Mouse (Mus musculus) left cerebral cortex, adult 11 months (tissue): ENCODE results near the gene Cars.
"Not testable (repeated sequence)": the region's sequence is repeated elsewhere in the genome, so short reads cannot be mapped to it uniquely, and the experiment has no call there.

Source experiments
- DNase-seq: peaks from one replicate; pipeline ENCODE4 v3.0.0; 2022; ENCODE audit warnings: low spot score

Cars gene

DNA sequence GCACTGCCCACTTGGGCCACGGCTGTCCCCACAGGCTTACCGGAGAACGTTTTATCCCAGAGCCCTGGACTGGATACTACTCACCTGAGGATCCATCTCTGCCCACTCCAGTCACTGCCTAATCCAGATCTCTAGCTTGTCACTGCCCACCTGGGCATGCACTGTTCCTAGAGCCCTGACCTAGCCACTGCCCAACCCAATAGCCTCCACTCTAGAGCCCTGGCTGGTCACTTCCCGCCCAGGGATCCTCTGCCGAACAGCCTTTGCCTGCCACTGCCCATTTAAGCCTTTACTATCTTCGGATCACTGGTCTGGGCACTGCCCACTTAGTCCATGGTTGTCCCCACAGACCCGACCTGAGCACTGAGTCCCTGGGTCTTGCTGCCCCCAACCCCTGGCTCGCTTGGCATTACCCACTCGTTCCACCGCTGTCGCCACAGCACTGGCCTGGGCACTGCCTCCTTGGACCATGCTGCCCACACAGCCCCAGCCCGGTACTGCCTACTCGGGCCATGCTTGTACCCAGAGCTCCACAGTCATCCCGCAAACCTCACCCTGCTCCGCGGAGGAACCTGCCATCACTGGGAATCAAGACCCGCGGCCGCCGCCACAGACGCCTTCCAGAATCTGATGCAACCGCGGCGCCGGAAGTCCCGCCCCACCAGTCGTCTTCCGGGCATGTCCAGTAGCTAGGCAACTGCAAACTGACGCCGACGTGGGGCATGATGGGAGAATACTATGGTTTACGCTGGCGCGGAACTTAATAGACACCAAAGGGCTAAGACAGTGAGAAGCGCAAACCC is at the start of gene Cars:
TSS of gene Cars (minus strand) at position 663 of the 803 bp plus-strand sequence.
- peak; percentile 87 for DNase-seq

DNA sequence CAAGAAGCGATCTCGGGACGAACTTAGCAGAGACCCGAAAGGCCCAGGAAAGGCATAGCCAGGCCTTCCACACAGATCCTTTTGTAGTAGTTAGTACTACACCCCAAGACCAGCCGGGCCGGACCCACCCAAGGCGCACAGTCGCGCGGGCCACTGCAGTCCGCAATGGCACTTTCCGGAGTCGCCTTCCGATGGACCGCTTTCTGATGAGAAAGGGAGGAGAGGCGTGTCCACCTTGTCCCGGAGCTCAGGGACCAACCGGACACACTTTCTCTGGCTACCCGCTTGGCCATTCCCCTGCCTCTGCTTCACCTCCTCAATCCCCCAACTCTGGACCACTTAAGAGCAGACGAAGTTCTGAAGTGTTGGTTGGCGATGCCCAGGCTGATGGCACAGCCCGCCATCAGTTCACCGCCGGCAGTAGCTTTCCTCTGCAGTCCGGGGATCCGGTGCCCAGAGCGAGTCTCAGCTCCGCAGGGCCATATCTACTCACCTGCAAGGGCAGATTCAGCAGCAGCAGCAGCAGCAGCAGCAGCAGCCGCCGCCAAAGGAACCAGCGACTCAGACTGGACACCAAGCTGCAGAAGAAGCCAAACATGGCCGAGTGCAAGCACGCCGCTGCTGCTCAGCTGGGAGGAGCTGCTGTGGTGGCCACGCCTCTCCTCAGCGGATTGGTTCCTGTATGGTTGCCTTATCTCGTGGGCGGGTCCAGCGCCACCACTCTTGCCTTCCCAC is 49.3 kb upstream of the Cars start, which contains the start of gene Tnfrsf22:
TSS of gene Tnfrsf22 (minus strand) at position 628 of the 735 bp plus-strand sequence.
- DNase-seq: peak; percentile 50

DNA sequence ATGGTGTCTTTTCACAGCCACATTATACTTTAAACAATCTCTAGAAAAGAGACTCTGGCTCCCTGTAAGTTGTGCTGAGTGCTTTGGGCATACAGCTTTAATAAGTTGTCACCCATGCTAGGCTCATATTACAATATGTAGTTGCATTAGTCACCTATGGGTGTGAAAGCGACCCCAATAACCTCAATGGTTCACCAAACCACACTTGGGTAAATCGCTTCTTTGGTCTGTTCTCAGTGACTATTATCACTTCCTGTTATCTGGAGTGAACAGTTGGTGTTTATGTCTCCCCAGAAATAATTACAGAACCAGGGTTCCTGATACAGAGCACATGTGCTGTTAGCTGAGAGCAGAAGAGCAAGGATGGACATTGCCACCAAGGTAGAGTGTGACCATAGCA is 44.1 kb upstream of the Cars start:
- DNase-seq: not testable (repeated sequence)

DNA sequence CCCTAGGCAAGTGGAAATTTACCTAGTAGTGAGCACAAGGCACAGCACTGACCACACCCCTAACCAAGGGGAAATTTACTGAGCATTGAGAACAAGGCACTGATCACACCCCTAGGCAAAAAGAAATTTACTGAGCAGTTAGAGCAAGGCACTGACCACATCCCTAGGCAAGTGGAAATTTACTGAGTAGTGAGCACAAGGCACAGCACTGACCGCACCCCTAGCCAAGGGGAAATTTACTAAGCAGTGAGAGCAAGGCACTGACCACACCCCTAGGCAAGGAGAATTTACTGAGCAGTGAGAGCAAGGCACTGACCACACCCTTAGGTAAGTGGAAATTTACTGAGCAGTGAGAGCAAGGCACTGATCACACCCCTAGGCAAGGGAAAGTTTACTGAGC is 36.8 kb upstream of the Cars start:
- DNase-seq: no peak

DNA sequence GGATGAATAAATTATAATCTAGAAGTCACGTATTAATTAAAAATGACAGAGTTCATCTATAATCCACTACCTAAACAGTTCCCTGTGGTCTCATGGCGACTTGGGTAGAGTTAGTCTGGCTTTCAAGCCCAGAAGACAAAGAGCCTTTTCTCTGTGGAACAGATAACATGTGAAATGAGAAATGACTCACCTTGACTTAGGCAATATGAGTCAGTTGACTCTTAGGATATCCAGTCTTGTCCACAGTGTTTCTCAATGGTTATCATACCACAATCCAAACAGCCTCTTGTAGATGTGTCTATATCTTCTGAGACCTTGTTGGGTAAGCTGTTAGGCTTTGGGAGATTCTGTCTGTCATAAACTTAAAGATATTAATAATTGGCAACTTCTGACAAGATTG is 31.6 kb upstream of the Cars start:
- no peak for DNase-seq

DNA sequence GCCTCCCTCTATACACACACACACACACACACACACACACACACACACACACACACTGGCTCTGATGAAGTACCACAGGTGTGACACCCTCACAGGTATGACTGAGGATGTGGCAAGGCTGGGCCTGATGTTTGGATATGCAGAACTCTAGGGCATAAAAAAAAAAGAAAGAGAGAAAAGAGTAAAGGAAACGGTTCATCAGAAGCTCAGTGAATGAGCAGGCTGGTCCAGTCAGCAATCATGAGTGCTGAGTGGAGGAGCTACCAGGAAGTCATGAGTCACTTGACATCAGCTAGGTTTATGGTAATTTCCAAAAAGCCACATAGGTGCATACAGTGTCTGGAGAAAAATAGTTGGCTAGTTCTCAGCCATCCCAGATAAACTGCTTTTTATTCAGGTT is 29.6 kb upstream of the Cars start:
- DNase-seq: no peak

DNA sequence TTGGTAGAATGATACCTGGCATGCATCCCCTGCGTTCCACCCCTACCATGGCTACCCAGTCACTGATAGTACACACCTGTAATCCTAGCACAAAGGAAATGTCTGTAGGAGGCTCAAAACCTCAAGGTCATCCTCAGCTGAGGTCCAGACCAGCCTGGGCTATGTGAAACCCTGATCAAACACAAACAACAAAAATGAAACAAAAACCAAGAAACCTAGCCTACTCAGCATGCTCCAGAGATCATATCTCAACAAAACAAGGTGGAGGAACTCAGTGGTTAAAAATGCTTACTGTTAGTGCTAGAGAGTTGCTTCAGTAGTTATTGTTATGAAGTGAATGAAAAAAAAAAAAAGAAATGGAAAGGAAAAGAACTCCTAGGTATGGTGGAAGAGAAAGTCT is 28.6 kb upstream of the Cars start, which contains the start of gene Tnfrsf26:
TSS of gene Tnfrsf26 (minus strand) at position 183 of the 400 bp plus-strand sequence.
- DNase-seq: no peak

DNA sequence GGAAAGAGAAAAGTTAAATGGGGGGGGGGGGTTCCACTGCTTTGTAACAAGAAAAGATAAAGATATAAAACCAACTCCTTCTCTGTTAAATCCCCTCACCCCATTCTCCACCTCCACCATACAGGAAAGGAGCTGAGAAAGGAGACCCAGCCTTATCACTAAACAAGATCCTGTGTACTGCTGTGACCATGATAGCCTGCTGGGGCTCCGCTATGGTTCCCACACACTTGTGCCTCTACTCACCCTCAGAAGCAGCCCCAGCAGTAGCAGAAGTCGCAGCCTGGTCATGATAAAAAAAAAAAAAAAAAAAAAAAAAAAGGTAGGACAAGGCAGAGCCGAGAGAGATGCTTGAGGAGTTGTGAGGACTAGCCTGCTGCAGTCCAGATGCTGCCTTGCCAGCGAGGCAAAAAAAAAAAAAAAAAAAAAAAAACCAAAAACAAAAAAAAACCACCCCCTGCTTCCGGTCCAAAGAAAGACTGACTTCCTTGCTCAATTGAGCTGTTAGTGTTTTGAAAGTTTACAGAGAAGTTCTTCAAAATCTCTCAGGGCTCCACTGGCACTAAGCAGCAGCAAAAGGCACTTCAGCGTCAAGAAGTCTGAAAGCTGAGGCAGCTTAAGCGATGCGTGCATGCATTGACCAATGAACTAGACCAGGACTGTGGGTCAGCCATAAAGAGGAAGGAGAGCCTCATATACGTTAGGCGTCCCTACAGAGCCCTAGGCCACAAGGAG is 27.8 kb upstream of the Cars start:
- no peak for DNase-seq

DNA sequence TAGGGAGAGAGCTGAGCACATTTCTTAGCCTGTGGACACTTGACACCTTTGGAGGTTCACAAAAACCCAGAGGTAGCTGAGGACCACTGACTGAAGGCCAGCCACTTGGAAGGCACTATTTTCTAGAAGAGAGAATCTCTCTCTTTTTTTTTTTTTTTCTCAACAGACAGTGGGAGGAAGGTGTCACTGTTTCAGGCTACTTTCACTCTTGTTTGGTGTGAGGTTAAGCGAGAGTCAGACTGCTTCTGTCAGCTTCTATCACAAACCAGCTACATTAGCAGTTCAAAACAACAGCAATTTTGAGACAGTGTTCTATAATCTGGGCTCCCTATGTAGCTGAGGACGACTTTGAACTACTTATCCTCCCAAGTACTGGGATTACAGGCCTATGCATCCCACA is 26.3 kb upstream of the Cars start:
- no peak for DNase-seq

DNA sequence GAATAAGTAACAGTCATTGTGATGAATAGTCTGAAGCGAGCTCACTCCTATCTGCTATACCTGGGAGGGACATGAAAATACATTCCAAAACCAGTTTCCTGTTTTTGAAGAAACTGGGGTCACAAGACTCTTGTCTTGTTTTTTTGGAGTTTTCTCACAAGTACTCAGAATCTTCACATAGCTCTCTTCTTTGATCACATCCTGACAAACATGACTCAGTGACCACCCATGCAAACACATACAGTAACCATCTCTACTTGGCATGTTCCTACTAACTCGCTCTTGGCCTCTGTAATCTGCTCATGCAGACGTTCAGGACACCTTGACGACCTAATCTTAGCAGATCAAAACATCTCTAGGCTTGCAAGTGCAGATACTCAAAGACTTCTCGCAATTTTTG is 25.3 kb upstream of the Cars start:
- no peak for DNase-seq

DNA sequence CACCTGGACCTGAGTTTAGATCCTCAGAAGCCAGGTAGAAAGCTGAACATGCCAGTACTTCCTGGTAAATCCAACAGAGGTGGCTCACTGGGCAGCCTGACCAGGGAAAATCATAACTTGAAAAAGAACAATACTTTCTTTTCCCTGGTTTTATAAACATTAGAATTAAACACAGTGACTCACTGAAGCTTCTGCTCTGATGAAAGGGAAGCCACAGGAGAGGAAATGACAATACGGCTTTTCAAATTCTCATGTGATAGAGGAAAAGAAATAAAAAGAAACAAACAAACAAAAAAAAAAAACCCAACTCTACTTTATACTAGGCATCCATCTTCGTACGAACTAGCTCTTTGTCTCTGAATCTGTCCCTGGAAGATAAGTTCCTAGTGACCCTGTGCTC is 24.7 kb upstream of the Cars start:
- no peak for DNase-seq

DNA sequence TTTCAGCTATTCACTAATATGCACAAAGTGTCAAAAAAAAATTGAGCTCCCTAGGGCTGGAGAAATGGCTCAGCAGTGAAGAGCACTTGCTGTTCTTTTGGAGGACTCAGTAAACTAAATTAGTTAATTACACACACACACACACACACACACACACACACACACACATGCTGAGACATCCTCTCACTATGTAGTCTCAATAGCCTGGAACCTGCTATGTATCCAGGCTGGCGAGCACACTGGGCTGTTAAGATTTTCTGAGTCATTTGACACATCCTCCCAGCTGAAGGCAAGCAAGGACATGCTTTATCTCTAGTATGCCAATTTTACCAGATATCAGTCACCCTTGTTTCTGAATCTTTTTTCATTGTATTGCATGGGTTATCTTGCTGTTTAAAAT is 21.1 kb upstream of the Cars start:
- no peak for DNase-seq

DNA sequence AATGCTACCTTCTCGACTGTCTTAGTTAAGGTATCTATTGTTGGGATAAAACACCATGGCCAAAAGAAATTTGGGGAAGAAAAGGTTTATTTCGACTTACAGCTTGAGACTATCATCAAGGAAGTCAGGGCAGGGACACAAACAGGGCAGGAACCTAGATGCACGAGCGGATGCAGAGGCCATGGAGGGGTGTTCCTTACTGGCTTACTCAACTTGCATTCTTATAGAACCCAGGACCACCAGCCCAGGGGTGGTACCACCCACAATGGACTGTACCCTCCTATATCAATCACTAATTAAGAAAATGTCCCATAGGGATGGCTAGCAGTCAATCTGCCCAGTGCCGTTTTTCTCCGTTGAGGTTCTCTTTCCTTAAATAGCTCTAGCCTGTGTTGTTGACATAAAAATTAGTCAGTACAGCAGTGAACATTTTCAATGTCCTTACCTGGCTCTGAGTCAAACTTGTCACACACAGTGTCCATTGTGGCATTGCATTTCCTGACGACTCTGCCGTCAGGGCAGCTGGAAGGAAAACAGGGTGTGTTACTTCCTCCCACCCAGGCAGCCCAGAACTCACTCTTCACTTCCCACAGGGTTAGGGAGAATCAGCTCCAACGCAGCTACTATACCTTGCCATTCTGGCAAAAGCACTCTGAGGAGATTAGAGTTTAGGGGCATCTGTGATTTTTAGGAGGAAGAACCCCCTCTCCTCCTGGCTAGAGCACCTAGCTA is 14.7 kb upstream of the Cars start:
- DNase-seq: no peak

DNA sequence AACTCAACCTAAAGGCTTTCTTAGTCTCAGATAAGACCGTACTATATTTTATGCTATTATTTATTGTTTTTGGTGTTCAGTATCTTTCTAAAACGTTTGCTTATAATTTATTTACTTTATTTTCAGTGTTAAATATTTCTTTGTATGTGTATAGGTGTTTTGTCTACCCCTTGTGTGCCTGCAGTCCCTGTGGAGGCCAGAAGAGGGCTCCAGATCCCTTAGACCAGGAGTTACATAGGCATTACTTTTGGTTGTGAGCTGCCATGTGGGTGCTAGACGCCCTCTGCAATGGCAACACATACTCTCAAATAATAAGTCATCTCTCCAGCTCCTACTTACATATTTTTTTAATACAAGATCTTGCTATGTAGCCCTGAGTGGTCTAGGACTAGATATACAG is 12.3 kb upstream of the Cars start:
- no peak for DNase-seq

DNA sequence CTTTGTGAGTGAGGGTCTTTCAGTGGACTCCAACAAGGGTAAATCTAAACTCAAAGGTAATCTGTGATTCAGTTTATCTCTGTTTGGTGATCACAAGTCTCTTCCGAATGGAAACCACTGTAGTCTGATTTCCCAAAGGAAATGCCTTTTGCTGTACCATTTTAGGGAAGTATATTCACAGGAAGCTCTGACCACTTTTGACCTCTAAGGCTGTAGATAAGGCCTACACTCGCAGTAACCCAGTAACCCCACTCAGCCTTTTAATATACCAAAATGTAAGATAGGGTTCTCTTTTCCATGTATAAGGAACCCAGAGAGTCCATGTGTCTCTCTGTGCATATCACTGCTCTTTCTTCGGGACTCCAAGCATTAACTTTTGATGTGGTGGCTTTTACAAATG is 5.4 kb upstream of the Cars start:
- no peak for DNase-seq

DNA sequence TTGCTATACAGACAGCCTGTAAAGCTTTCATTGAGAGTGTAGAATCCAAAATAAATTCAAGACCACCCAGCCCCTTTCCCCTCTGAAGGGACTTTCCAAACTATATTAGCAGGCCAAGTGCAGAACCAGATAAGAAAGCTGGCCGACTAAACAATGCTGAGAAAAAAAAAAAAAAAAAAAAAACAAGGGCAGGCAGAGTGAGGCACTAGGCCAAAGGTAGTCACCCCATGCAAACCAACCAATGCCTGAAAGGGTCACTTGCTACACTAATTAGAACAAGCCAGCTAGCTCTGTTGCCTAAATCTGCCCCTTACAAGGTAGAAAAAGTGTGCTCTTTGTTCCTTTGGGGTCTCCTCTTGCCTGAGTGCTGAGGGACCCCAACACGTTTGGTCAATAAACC is 5.0 kb upstream of the Cars start:
- DNase-seq: no peak

DNA sequence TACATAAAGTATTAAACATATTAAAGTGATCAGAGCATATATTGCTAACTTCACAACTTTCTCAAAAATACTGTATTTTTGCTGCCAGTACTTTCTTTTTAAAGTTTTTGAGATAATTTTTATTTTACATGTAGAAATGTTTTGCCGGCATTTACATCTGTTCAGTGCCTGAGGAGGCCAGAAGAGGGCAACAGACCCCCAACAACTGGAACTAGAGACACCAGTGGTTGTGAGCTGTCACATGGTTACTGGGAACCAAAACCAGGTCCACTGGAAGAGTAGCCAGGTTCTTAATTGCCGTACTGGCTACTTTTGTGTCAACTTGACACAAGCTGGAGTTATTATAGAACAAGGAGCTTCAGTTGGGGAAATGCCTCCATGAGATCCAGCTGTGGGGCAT is 1.8 kb upstream of the Cars start:
- no peak for DNase-seq

DNA sequence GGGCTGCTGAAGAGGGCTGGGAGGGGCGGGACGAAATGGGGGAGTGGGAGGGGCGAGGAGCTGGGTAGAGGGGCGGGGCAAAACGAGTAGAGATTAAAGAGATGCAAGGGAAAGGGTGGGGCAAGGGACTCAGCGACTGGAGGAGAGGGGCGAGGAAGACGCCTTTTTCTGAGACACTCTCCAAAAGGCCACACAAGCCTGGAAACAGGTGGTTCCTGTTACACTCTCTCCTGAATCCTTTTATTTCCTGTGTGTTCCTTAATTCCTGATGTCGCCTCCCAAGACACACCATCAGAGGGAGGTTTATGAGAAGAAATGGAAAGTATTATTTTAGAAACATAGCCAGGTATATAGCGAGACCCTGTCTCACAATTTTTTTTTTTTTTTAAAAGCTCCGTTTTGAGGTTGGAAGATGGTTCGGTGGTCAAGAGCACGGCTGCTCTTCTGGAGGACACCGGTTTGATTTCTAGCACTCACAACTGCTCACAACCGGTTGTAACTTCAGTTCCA is 396 bp upstream of the Cars start:
- DNase-seq: no peak

DNA sequence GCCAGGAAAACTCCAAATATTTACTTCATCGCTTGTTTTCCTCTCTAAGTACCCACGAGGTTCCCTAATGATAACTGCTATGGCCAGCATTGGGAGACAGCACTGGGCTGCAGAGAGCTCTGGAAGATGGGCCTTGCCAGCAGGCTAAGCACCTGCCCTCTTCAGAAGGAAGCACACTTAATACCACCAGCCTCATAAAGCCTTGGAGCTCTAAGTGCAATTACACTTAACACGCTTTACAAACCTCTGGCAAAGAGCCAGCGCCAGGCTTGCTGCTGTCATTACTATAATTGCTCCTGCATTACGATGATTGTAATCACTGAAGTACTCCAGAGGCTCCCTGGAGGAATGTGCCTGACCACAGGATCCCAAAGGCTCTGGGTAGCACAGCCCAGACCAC is 5.0 kb downstream of the Cars start:
- no peak for DNase-seq

DNA sequence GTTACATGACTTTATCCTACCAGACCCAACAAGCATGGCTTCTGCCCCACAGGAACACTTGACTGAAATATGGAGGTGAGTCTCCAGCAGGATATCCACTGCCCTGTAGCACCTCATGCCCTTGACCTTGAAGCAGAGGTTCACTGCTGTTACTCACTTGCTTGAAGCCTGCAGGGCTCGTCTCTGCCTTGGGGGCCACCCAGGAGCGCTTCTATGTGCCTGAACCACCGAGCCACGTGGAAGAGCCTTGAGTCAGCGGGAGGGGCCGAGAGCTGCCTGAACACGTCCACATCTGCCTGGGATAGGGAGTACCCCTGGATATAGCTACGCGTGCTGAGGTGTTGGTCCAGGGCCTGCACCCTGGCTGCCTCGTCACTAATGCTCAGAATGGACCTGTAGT is 7.6 kb downstream of the Cars start:
- DNase-seq: no peak

DNA sequence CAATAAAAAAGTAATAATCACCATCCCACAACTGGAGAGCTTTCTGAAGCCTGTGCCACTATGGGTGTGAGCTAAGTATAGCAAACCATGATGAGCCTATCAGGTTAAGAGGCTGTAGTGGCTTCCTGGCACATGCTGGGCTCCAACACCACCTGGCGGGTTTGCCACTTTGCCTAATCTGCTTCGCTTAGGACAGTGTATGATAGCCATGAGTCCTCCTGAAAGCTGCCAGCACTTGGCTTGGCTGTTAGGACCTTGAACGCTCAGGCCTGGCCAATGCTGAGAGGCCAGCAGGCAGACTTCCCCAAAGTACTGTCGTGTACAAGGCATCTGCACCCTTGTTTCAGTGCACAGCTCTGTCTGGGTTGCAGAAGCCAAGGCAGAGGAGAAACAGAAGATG is 11.9 kb downstream of the Cars start:
- no peak for DNase-seq

DNA sequence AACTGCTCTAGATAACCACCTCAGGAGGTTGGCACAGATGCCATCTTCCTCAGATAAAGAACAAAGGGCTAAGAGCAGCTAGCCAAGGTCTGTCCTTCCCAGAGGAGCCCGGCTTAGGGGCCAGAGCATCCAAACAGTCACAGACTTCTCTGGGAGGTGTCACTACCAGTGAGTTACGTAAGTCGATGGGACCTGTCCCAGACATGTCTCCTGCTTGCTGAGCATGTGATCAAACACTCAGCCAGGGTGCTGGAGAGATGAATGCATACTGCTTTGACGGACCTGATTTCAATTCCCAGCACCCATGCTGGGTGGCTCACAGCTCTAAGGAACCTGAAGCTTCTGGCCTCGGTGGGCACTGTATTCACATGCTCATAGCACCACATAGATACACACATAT is 12.3 kb downstream of the Cars start:
- DNase-seq: no peak
